Mouse (Mus musculus): ENCODE measurements around the gene Upf2. TPM values are rescaled to one million over a fixed set of nuclear protein-coding genes. Genes with fewer than 3 reads are reported as not detected.

Gene Upf2
- total RNA-seq (2023): 10 to 100 TPM; 38.2 to 39.1 TPM

GRCm38 (mm10) chr2:5950766-5951595 lies at the start of gene Upf2:
TSS of gene Upf2 (plus strand) at chr2:5951469.

GRCm38 (mm10) chr2:5942416-5943032 lies 8.7 kb upstream of the Upf2 start, which contains the start of gene Dhtkd1:
TSS of gene Dhtkd1 (minus strand) at chr2:5942792.

Other genes starting within 250 kb of the Upf2 start
- gene Camk1d, start 237.0 kb upstream of the Upf2 start, total RNA-seq (2023): 10 to 100 TPM; 69.5 to 76.5 TPM
- 10 to 100 TPM; 16.3 to 17.8 TPM for gene Nudt5, start 106.5 kb upstream of the Upf2 start, total RNA-seq (2023)
- 10 to 100 TPM; 75.6 to 82.3 TPM for gene Cdc123, start 106.3 kb upstream of the Upf2 start, total RNA-seq (2023)
- under 1 TPM; 0.68 to 0.87 TPM for gene Gm13199, start 88.5 kb upstream of the Upf2 start, total RNA-seq (2023)
- gene Sec61a2, start 56.0 kb upstream of the Upf2 start, total RNA-seq (2023): 10 to 100 TPM in 1 of 2 experiments, 1 to 10 TPM in 1; 7.1 to 14.9 TPM
- under 1 TPM in 1 of 2 experiments, not detected in 1; 0.20 TPM for gene Dhtkd1, start 8.7 kb upstream of the Upf2 start, total RNA-seq (2023)
- under 1 TPM in 1 of 2 experiments, not detected in 1; 0.18 TPM for gene Proser2, start 178.7 kb downstream of the Upf2 start, total RNA-seq (2023)

Data from neutrophil, adult 59 days (primary cell).